Mouse (Mus musculus): ENCODE measurements around the gene Uvrag.

DNA sequence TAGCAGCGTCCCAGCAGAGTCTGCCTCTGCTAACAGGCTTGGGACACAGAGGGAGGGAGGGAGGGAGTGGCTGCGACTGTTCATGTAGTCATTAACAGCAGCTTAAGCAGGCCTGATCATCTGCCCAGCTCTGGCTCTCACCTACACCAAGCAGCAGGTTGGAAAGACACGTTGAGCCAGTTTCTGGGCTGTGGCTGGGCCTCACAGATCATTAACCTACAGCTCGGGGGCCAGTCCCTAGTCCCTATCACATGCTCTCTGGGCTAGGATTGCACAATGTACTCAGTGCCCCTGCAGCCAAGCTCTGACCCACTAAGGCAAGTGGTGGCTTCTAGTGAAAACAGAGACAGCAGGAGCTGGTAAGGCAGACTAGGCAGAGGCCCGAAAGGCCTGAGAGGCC lies 27.0 kb upstream of the Uvrag start:
- TF ChIP-seq GATA1 (IDR thresholded peaks at IDR 0.05; ENCODE audit: borderline replicate concordance, low read length) (no peak), CTCF (IDR thresholded peaks at IDR 0.05; ENCODE audit: low read depth, low read length) (no peak), POLR2AphosphoS5 (IDR thresholded peaks at IDR 0.05; ENCODE audit: insufficient replicate concordance, low read depth, low read length) (no peak), GATA2 (IDR thresholded peaks at IDR 0.05; ENCODE audit: borderline replicate concordance, low read depth, low read length) (no peak), TAL1 (conservative IDR thresholded peaks at IDR 0.05; ENCODE audit: low read depth, low read length) (no peak)

All from G1E (cell line).